Mouse (Mus musculus): ENCODE results near the gene Iqch. TPM values are rescaled to one million over a fixed set of nuclear protein-coding genes. Genes with fewer than 3 reads are reported as not detected.
A peak's percentile ranks its signal among the peaks of the same experiment; 100 is the strongest.

The Iqch gene
- total RNA-seq, 2 experiments from 2014 or later = not detected

DNA sequence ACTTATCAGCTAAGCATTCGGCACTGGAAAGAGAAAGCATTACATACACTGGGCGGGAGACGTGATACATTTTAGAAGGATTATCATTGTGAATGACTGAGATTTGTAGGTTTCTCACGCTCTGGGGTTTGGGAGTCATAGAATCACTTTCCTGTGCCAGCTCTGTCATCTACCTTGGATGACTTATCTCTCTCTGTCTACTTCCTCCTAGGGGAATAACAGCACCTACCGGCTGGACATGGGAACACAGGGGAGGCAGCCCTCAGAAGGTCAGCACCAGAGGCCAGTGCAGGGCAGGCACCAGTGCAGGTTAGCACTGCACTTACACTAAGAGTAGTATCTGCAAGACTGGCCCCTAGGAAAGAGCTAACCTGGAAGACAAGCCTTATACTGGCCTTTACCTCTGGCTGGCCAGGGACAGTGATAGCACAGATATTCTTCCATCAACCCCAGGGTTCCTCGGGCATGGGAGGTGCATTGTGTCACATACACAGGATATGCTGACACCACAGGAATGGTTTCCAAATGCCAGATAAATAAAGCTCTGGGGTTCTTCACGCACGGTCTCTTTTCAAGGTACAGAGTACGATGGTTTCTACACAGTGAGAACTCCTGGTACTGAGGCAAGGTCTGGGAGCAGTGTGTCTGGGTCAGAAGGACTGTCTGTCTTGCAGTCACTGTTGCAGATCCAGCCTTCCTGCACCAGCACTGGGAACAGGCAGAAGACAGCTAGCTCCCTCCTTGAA, 69.2 kb downstream of the Iqch start:
- intact Hi-C loops (cut with DNase I) = no loop called here
- no peak for DNase-seq (ENCODE audit: extremely low spot score in 1 of 2, low spot score in 2 of 2)

DNA sequence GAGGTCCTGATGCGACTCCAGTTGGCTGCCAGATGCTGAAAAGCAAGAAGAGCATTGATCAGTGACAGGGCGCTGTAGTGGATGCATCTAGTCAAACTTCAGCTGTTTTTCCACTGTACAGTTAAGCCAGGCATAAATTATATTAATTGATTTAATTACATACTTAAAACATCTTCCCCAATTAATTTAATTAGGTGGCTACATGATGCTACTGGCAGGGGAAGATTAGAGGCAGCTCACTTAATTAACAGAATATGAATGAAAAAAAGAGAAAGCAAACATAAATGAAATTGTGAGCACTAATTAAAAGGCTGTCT, 78.4 kb downstream of the Iqch start:
- intact Hi-C loops (cut with DNase I) = no loop called here
- DNase-seq (ENCODE audit: extremely low spot score in 1 of 2, low spot score in 2 of 2) = no peak

DNA sequence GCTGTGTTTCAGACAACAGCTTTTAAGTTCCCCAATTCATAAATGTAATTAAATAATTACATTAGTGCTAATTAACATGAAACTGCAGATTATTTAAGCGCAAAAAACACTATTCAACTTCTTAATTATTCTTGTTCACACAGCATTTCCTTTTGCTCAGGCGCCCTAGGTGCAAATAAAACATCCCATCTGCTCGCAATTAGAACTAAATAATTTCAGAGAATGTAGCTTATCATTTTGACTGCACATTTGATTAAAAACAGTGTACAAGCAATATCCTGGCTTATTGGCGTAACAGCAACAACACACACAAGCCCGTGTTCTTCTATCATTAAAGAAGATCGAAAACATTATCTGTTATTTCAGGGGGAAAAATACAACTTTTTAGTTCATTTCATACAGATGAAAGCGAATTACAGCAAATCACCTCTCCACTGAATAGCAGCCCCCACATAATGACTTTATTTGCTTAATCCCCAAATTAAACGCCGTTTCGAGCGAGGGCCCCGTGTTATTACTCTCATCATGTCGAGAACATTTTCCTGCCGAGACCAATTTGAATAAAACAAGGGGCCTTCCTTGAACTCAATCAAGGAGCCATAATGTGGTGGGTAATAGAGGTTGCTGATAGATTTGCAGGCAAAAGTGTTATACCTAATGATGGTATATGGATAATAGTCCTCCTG, 78.9 kb downstream of the Iqch start:
- no peak for DNase-seq (ENCODE audit: extremely low spot score in 1 of 2, low spot score in 2 of 2)
- intact Hi-C loops (cut with DNase I) = no loop called here

GRCm38 (mm10) chr9:63512851-63513250, 89.4 kb downstream of the Iqch start:
- intact Hi-C loops (cut with DNase I) = loop anchor here (5.0 kb wide), 1 partner anchor 376 kb away; no protein-coding TSS in a partner anchor

DNA sequence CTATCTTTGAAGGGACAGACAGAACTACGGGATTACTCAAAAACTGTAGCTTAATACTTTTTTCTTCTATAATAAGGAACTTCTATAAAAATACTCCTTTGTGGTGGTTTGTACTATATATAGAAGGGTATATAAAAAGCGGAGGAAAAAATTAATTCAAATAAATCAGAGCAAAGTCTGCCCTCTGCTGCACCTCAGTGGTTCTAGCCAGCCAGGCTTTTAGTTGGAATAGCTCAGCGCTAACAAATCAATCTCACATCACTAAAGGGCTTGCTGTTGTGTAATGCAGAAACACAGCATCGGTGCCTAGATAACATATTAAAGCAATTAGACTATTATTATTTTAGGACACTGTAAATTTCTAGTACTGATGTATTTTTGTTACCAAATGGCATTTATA, 91.3 kb downstream of the Iqch start:
- intact Hi-C loops (cut with DNase I) = loop anchor here (5.0 kb wide), 1 partner anchor 374 kb away; no protein-coding TSS in a partner anchor
- DNase-seq (ENCODE audit: extremely low spot score in 1 of 2, low spot score in 2 of 2) = no peak

More at GRCm38 (mm10) chr9:63512851-63513250, 89.4 kb downstream of the Iqch start:
- DNase-seq (ENCODE audit: extremely low spot score in 1 of 2, low spot score in 2 of 2) = no peak

- intact Hi-C loops (cut with DNase I) = loop anchor here (10.0 kb wide), 1 partner anchor 338 kb away; no protein-coding TSS in a partner anchor
- no peak for DNase-seq (ENCODE audit: extremely low spot score in 1 of 2, low spot score in 2 of 2)
These were observed 95.2 kb downstream of the Iqch start for GRCm38 (mm10) chr9:63507110-63507509.

- intact Hi-C loops (cut with DNase I) = loop anchor here (10.0 kb wide), 1 partner anchor 341 kb away; no protein-coding TSS in a partner anchor
- DNase-seq (ENCODE audit: extremely low spot score in 1 of 2, low spot score in 2 of 2) = no peak
These were observed 98.4 kb downstream of the Iqch start for GRCm38 (mm10) chr9:63503890-63504289.

DNA sequence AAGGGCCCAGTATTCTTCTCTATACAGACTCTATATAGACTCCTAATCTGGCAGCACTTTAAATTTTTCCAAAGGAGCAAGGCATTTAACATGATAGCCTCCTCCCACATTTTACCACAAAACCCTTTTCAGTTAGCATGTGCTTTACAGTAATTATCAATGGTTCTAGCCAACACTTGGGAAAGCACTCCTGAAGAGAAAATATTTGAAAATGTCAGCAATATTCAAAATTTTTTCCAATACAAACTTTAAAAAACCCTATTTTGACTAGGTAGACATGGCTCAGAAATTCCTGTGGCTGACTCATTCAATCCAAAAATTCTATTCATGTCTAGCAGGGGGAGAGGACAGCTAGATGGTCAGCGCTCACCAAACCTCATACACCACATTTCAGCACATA, 100.8 kb downstream of the Iqch start:
- DNase-seq (ENCODE audit: extremely low spot score in 1 of 2, low spot score in 2 of 2) = no peak
- intact Hi-C loops (cut with DNase I) = loop anchor here (10.0 kb wide), 1 partner anchor 343 kb away; no protein-coding TSS in a partner anchor

DNA sequence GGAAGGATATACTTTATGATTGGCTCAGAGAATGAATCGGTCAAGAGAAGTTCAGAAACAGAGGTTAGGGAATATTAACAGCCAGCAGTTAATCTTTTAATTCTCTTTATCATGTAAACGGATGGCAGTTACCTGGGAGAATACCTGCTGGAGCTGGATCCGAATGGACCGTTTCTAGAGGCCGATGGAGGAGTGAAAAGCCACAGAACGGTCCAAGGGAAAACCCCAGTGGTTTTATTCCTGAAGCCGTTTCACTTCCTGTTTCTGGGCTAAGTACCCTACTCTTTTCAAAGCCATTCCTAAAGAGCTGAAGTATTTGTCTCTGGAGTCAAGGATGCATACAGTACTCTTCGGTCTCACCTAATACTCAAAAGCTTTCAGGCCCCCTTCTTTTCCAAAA, 102.4 kb downstream of the Iqch start:
- no peak for DNase-seq (ENCODE audit: extremely low spot score in 1 of 2, low spot score in 2 of 2)
- intact Hi-C loops (cut with DNase I) = loop anchor here (10.0 kb wide), 1 partner anchor 345 kb away; no protein-coding TSS in a partner anchor

GRCm38 (mm10) chr9:63495786-63496185, 106.5 kb downstream of the Iqch start:
- intact Hi-C loops (cut with DNase I) = no loop called here
- no peak for DNase-seq (ENCODE audit: extremely low spot score in 1 of 2, low spot score in 2 of 2)

DNA sequence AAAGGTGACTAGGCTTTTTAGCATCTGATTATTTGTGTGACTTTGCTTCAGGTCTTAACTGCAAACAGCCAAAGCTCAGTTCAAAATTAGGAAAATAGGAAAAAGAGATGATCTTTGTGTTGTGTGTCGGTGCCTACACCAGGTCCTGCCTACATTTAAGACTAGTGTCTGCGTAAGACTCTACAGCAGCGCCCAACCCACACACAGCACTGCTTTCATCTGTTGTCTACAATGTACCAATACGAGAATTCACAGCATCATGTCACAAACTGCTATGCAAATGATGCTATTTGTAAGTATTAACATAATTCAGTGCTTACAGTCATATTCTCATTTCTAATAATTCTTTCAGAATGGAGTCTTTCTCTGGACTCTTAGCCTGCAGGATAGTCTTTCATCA, 108.5 kb downstream of the Iqch start:
- DNase-seq (ENCODE audit: extremely low spot score in 1 of 2, low spot score in 2 of 2) = no peak
- intact Hi-C loops (cut with DNase I) = no loop called here

DNA sequence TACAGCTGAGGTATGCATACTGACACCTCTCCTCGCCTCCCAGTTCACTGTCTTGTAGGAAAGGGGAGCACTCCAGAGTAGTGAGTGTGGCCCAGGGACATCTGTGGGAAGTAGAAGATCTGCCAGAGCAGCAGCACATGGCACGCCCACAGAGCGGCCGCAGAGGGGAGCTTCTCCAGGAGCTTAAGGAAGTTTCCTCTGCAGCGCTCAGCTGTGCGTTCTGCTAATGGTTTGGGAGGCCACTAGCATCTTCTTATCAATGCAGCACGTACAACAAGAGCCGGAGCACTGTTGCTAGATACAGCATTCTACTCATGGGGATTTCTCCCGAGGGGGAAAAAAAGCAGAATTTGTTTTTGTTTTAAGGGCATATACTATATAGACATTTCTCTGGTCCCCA, 110.0 kb downstream of the Iqch start:
- no peak for DNase-seq (ENCODE audit: extremely low spot score in 1 of 2, low spot score in 2 of 2)

DNA sequence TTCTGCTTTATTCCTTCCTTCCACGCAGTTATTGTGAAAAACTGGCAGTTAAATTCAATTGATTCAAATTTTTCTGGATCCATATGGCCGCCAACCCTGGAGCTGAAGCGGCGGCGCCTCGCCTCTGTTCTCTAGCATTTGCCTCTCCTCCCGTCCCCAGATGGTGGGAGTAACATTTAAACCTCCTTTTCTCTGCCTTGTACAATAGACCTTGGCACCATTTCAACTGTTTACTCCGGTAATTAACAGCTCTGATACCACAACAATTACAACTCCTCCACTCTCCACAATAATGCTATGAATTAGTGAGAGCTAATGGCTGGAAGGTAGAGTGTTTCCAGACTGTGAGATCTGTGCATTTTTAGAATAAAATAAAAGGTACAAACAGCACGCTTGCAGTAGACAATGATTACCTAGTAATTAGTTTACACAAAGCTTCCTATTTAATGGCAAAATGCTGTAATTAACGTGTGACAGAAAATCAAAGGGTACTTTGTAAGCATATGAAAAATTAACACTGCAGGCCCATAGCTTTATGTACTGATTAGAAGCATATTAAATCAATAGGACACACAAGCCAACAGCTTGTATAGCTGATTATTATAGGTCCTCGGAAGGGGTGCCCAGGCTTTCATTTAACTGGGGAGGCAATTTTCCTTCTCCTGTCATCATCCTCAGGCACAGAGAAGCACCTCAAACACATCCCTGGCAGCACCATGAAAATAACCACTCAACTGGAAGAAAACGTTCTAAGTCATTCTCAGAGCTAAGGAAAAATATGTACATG, 111.6 kb downstream of the Iqch start:
- intact Hi-C loops (cut with DNase I) = no loop called here
- no peak for DNase-seq (ENCODE audit: extremely low spot score in 1 of 2, low spot score in 2 of 2)

More for the DNA sequence above, 110.0 kb downstream of the Iqch start:
- intact Hi-C loops (cut with DNase I) = no loop called here

DNA sequence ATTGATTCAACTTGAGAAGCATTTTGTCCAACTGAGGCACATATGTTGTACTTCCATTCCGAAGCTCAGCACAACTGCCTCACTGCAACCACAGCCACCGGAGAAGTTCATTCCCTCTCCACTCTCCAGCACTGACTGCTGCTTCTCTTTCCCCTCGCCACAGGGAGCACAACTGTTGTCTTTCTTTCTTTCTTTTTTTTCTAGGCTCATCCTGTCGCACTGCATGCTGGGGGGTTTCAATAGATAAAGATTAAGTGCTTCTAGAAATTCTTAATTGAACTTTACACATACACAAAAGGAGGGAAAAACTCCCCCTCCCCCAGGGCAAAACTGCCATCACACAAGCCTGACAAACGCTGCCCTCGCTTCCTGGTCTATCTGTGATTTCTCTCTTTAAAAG, 113.1 kb downstream of the Iqch start:
- DNase-seq (ENCODE audit: extremely low spot score in 1 of 2, low spot score in 2 of 2) = no peak
- intact Hi-C loops (cut with DNase I) = no loop called here

DNA sequence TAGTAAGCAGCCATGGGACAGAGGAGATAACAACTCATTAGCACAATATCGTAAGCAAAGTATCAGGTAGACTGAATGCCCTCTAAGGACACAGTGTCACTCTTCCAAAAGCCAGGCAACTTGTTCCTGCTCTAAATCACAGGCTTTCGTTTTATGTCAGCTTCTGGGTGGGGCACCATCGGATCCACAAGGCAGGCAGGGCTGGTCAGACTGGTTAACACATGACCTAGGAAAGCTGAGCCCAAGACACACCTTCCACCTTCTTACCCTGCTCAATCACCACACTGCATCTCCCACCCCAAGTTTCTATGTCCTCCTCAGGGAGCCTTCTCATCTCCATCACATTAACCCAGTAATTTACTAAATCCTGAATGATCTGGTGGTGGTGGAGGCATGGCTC, 136.7 kb downstream of the Iqch start:
- intact Hi-C loops (cut with DNase I) = no loop called here
- DNase-seq (ENCODE audit: extremely low spot score in 1 of 2, low spot score in 2 of 2) = no peak

- intact Hi-C loops (cut with DNase I) = no loop called here
- DNase-seq (ENCODE audit: extremely low spot score in 1 of 2, low spot score in 2 of 2) = peak; percentile 74 to 78
These were observed 140.0 kb downstream of the Iqch start for GRCm38 (mm10) chr9:63462296-63462695.

- intact Hi-C loops (cut with DNase I) = no loop called here
- DNase-seq (ENCODE audit: extremely low spot score in 1 of 2, low spot score in 2 of 2) = no peak
These were observed 145.9 kb downstream of the Iqch start for GRCm38 (mm10) chr9:63456401-63456800.

DNA sequence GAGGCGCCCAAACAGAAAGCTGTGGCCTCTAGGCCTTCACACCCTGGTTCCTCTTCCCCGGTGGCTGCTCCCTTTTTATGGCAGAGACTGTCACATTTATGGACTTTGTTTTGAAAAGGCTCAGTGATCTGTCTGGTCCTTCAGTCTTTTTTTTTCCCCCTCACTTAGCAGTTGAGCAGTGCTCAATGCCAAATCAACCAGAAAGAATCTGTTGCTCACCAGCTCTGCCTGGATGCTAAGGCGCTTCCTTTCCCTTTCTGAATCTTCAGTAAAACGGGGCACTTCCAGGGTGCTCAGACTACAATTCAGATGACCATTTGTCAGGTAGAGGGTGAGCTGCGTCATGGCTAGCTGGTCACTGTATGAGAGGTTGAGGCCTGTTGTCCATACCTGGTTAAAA, 148.0 kb downstream of the Iqch start:
- DNase-seq (ENCODE audit: extremely low spot score in 1 of 2, low spot score in 2 of 2) = no peak
- intact Hi-C loops (cut with DNase I) = no loop called here

- intact Hi-C loops (cut with DNase I) = no loop called here
- DNase-seq (ENCODE audit: extremely low spot score in 1 of 2, low spot score in 2 of 2) = no peak
These were observed 151.7 kb downstream of the Iqch start for GRCm38 (mm10) chr9:63450531-63451030.
